Comparison of ENCODE assay signal across 21 mouse cellular contexts in the genomic region with DNA sequence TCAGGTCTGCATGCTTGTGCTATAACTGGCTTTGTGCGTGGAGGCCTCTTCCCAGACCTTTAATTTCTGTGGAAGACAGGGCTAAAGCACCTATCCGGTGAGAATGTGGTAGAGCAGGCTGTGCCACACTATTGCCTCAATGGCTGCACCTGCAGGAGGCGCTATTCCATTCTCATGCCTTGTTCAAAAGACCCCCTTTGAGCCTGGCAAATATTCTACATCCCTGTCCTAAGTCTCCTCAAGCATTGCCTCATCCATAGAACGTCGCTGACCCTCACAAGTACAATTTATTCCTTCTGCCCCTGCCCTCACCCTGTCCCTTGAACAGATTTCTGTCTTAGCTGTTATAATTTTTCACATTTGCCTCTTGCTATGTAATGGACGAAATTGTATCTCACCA. TPM values are rescaled to one million over a fixed set of nuclear protein-coding genes. Genes with fewer than 3 reads are reported as not detected.
DNase-seq lines count a peak whose midpoint lies in the region; ATAC-seq and TF ChIP-seq lines count a peak whose summit lies in the region.
"Had no signal": no experiment of that assay in that cellular context is flagged by ENCODE, and none has a peak within 500 bp of the region (broad histone marks: within the 10 kb centered on the region; RNA-seq: fewer than 3 reads in every experiment).

No protein-coding gene starts in this region.

- in situ Hi-C loops in ES-E14 (cut with MboI; ENCODE audit: low sequenced_read_pairs in 2 of 2, unreplicated experiment in 2 of 2), result no loop called here

- H3K27me3 ChIP-seq in heart, adult 2 months (ENCODE audit: control insufficient read depth, insufficient read depth, low read length), result no peaks in the 10 kb centered on the region
- H3K27me3 ChIP-seq in midbrain, embryonic 16.5 days (ENCODE audit: control insufficient read depth, insufficient read depth, low read depth, low read length), result no peaks in the 10 kb centered on the region
- H3K27me3 ChIP-seq: heart, embryonic 15.5 days; limb, embryonic 15.5 days had no signal

- 87% methylated on average over 6 of the region's 6 CpGs for WGBS in heart, adult 2 months
- WGBS in midbrain, embryonic 16.5 days, result 89% methylated on average over 6 of the region's 6 CpGs

- TF ChIP-seq EP300 in heart, adult 2 months (IDR thresholded peaks at IDR 0.05; ENCODE audit: insufficient read depth, low read depth, low read length), result no peak

- no peaks in the 10 kb centered on the region for H3K9me3 ChIP-seq in ES-E14 (ENCODE audit: control insufficient read depth, insufficient read depth, low read depth, low read length)
- no peaks in the 10 kb centered on the region for H3K9me3 ChIP-seq in midbrain, embryonic 16.5 days (replicated peaks; ENCODE audit: control insufficient read depth, low read length, poor library complexity, severe bottlenecking)
- H3K9me3 ChIP-seq: heart, embryonic 15.5 days; hindbrain, embryonic 10.5 days; limb, embryonic 15.5 days; liver, embryonic 15.5 days; megakaryocyte, embryonic 14.5 days had no signal

- no peaks in the 10 kb centered on the region for H3K4me1 ChIP-seq in heart, adult 2 months (ENCODE audit: control insufficient read depth, insufficient read depth, low read length)
- no peaks in the 10 kb centered on the region for H3K4me1 ChIP-seq in ES-E14 (ENCODE audit: control insufficient read depth in 2 of 2, insufficient read depth in 2 of 2, low read length in 2 of 2, poor library complexity in 1 of 2)
- peaks cover 2% of the 10 kb centered on the region; the same call in 1 of the 2 replicates for H3K4me1 ChIP-seq in midbrain, embryonic 16.5 days (ENCODE audit: control insufficient read depth, insufficient read depth, low read length)
- H3K4me1 ChIP-seq: liver, embryonic 15.5 days had no signal

- no peak for ATAC-seq in midbrain, embryonic 16.5 days
- ATAC-seq: forebrain, embryonic 16.5 days had no signal

- TF ChIP-seq CTCF in heart, adult 2 months (IDR thresholded peaks at IDR 0.05), result peak; percentile 38
- peak; percentile 13; the same call in 1 of the 2 replicates for TF ChIP-seq CTCF in left cerebral cortex, adult 2 months (IDR thresholded peaks at IDR 0.05)

- TF ChIP-seq POLR2A in heart, adult 2 months (IDR thresholded peaks at IDR 0.05; ENCODE audit: insufficient read depth, low read depth, low read length), result no peak

- H3K4me3 ChIP-seq in heart, adult 2 months, result no peak overlapping the region
- H3K4me3 ChIP-seq in left cerebral cortex, adult 2 months, result no peak overlapping the region
- H3K4me3 ChIP-seq in ES-E14 (ENCODE audit: insufficient read depth in 1 of 2, low read depth in 1 of 2, low read length in 2 of 2, poor library complexity in 1 of 2, severe bottlenecking in 1 of 2), result no peak overlapping the region
- H3K4me3 ChIP-seq in midbrain, embryonic 16.5 days (ENCODE audit: low read depth, low read length), result no peak overlapping the region
- H3K4me3 ChIP-seq: heart, embryonic 15.5 days; hindbrain, embryonic 10.5 days; limb, embryonic 15.5 days; liver, embryonic 15.5 days; megakaryocyte, embryonic 14.5 days; myocyte had no signal

- H3K9ac ChIP-seq in heart, adult 2 months (ENCODE audit: low read depth, low read length), result no peak overlapping the region
- H3K9ac ChIP-seq in ES-E14 (ENCODE audit: insufficient read depth, low read depth, low read length, poor library complexity, severe bottlenecking), result no peak overlapping the region
- H3K9ac ChIP-seq in midbrain, embryonic 16.5 days (ENCODE audit: low read depth, low read length), result no peak overlapping the region
- H3K9ac ChIP-seq: heart, embryonic 15.5 days; limb, embryonic 15.5 days; liver, embryonic 15.5 days had no signal

- no peak for DNase-seq in heart, adult 2 months
- no peak for DNase-seq in heart, postnatal 36 days
- no peak for DNase-seq in left cerebral cortex, adult 2 months (ENCODE audit: extremely low spot score in 1 of 2, low spot score in 2 of 2)
- DNase-seq in left cerebral cortex, postnatal 4 days, result no peak
- DNase-seq in ES-E14 (ENCODE audit: low read depth, low spot score), result peak; percentile 9
- DNase-seq in c-Kit-positive CD71-positive TER-119-negative erythroid progenitor cells, embryonic 14.5 days (ENCODE audit: low read depth), result peak; percentile 4
- DNase-seq: adrenal gland, adult 8-10 months; layer of hippocampus, postnatal 36 days; lung, postnatal 10 days; midbrain, embryonic 14.5 days; right cerebral cortex, postnatal 14 days; spleen, adult 18-20 months; thymus, adult 18-20 months had no signal

- H3K4me2 ChIP-seq in midbrain, embryonic 16.5 days (ENCODE audit: low read length), result no peak overlapping the region
- H3K4me2 ChIP-seq: heart, embryonic 15.5 days; limb, embryonic 15.5 days; liver, embryonic 15.5 days had no signal

- no peaks in the 10 kb centered on the region for H3K36me3 ChIP-seq in heart, adult 2 months (ENCODE audit: control insufficient read depth, insufficient read depth, low read length)
- no peaks in the 10 kb centered on the region for H3K36me3 ChIP-seq in ES-E14 (ENCODE audit: control insufficient read depth, insufficient read depth, low read length, poor library complexity, severe bottlenecking)
- no peaks in the 10 kb centered on the region for H3K36me3 ChIP-seq in midbrain, embryonic 16.5 days (ENCODE audit: control insufficient read depth, insufficient read depth, low read length)
- H3K36me3 ChIP-seq: heart, embryonic 15.5 days; hindbrain, embryonic 10.5 days; limb, embryonic 15.5 days; liver, embryonic 15.5 days had no signal

- intact Hi-C loops in heart, adult 2 months (cut with DNase I), result no loop called here
- intact Hi-C loops in heart, postnatal 36 days (cut with DNase I), result no loop called here
- intact Hi-C loops in left cerebral cortex, adult 2 months (cut with DNase I), result no loop called here
- intact Hi-C loops in left cerebral cortex, postnatal 4 days (cut with DNase I), result no loop called here

- H3K27ac ChIP-seq in heart, adult 2 months, result no peak overlapping the region
- no peak overlapping the region for H3K27ac ChIP-seq in left cerebral cortex, adult 2 months
- H3K27ac ChIP-seq in ES-E14 (ENCODE audit: insufficient read depth, low read depth, low read length, poor library complexity, severe bottlenecking), result no peak overlapping the region
- no peak overlapping the region for H3K27ac ChIP-seq in midbrain, embryonic 16.5 days (ENCODE audit: low read length)
- H3K27ac ChIP-seq: heart, embryonic 15.5 days; hindbrain, embryonic 10.5 days; limb, embryonic 15.5 days; liver, embryonic 15.5 days had no signal

- H3K79me2 ChIP-seq in heart, adult 2 months (replicated peaks; ENCODE audit: control insufficient read depth, insufficient read depth, low read length), result no peaks in the 10 kb centered on the region

TF ChIP-seq in ES-E14, 5 proteins besides CTCF, POLR2A, EP300 and RAD21:
- TF ChIP-seq CHD2 (IDR thresholded peaks at IDR 0.05; ENCODE audit: low read depth, low read length) (no peak), ZC3H11A (IDR thresholded peaks at IDR 0.05; ENCODE audit: borderline replicate concordance, low read depth, low read length) (no peak), MAFK (IDR thresholded peaks at IDR 0.05; ENCODE audit: insufficient read depth, low read depth, low read length) (no peak), ZNF384 (IDR thresholded peaks at IDR 0.05; ENCODE audit: low read depth, low read length) (no peak), HCFC1 (IDR thresholded peaks at IDR 0.05; ENCODE audit: borderline replicate concordance, insufficient read depth, low read length) (no peak)
TF ChIP-seq in ES-E14: peak in this region for 0.

RNA-seq across cellular contexts. Expression of a gene that starts 41.4 kb away (rescaled TPM):
- 10 to 100 TPM; 11.9 to 15.2 TPM for total RNA-seq in heart, adult 2 months (2021)
- polyA plus RNA-seq in heart, adult 2 months (2012; rRNA removed), result 3.5 and 6.9 TPM in 2 replicates
- 10 to 100 TPM; 10.6 to 13.3 TPM for total RNA-seq in heart, postnatal 36 days (2021)
- total RNA-seq in left cerebral cortex, adult 2 months (2021), result 100 to 1,000 TPM; 250 to 251 TPM
- total RNA-seq in left cerebral cortex, postnatal 4 days (2021), result 100 to 1,000 TPM; 238 to 241 TPM
- 5.8 and 6.6 TPM in 2 replicates for total RNA-seq in ES-E14 (2012; rRNA removed)
- 44.9 and 45.8 TPM in 2 replicates for polyA plus RNA-seq in midbrain, embryonic 16.5 days (2015; fragmentation: Nextera tagmentation; extraction: Ambion mirVana)

Comparison
In these comparisons a context has a peak if more than half of its experiments do, and no peak if none do; other contexts are left out.
1. DNase-seq: peak in ES-E14 (single experiment) and c-Kit-positive CD71-positive TER-119-negative erythroid progenitor cells, embryonic 14.5 days (single experiment); none in heart, adult 2 months (0 of 2), heart, postnatal 36 days (0 of 2), left cerebral cortex, adult 2 months (0 of 2) and left cerebral cortex, postnatal 4 days (single experiment).
2. RNA of a gene that starts 41.4 kb away (total RNA-seq): 250 to 251 TPM in left cerebral cortex, adult 2 months and 238 to 241 TPM in left cerebral cortex, postnatal 4 days; 11.9 to 15.2 TPM in heart, adult 2 months, 10.6 to 13.3 TPM in heart, postnatal 36 days and 5.8 to 6.6 TPM in ES-E14; every median in the first group is over 10 times any median in the second.